Mouse (Mus musculus) CD4-positive naive resting alpha-beta T cell, adult 57 days (primary cell): Measurements from ENCODE around the gene Olfr1031. TPM values are rescaled to one million over a fixed set of nuclear protein-coding genes. Genes with fewer than 3 reads are reported as not detected.

ENCODE experiments used
- total RNA-seq: library from RNA; stranded (reverse); gene quantifications from one replicate; pipeline ENCODE4 v1.2.4, GENCODE M21; 2023

The Olfr1031 gene
- total RNA-seq: not detected

GRCm38 (mm10) chr2:85990004-85990403 lies at the start of gene Olfr1031:
Gene Olfr1031, plus strand, starts transcription at chr2:85990304.

DNA sequence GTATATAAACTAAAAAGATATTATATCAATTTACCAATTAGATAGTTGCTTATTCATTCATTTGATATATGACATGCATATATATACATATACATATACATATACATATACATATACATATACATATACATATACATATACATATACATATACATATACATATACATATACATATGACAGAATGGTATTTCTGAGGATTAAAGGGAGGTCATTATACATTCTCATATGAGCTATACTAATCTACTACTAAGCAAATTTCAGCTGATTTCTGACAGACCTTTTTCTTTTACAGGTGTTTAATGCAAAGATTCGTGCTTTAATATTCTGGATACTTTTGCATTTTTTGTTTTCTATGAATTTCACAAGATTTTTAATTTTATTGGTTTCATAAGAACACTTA lies 40.0 kb upstream of the Olfr1031 start, which contains the start of gene Olfr1028:
Olfr1028 (plus strand) TSS at position 301 of the 400 bp plus-strand sequence.

GRCm38 (mm10) chr2:85973595-85973994 lies 16.5 kb upstream of the Olfr1031 start, which contains the start of gene Olfr1029:
Gene Olfr1029, plus strand, starts transcription at chr2:85973895.

DNA sequence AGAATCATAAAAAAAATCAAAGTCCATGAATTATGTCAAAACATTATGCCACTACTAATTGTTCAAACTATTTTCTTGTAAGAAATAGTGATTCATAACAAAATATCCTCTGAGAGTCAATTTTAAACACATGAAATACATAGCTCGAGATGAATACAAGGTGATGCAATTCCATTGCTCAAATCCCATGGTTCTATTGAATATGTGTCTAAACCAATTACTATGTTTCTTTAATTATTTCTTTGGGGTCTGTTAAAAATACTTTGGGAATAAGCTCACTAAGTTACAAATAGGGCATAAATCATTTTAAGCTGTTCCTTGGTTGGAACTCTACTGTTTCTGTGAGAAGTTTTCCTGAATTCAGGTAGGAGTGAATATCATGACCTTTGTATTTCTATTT lies 11.1 kb upstream of the Olfr1031 start, which contains the start of gene Olfr1030:
Olfr1030 (plus strand) TSS at position 301 of the 400 bp plus-strand sequence.

GRCm38 (mm10) chr2:86005240-86005639 lies 15.1 kb downstream of the Olfr1031 start, which contains the start of gene Olfr1032:
Gene Olfr1032, plus strand, starts transcription at chr2:86005540.

DNA sequence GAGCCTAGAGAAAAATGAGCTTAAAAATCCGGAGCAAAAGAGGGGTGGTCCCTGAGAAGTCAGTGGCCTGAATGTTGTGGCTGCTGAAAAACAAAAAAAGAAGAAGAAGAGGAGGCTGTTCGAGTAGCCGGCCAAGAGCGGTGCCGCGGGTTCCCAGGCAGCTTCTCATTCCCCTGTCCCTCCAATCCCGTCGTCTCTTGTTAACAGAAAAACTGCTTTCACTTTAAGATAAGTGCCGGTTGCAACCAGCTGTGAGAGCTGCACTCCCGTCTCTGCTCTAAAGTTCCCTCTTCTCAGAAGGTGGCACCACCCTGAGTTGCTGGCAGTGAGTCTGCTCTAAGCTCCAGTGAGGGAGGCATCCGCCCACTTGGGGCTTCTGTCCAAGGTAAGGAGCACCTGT lies 30.3 kb downstream of the Olfr1031 start, which contains the start of gene Olfr1033:
Olfr1033 (plus strand) TSS at position 228 of the 400 bp plus-strand sequence.

Other genes starting within 250 kb of the Olfr1031 start
- gene Olfr1012, start 227.5 kb upstream of the Olfr1031 start, total RNA-seq: not detected
- gene Olfr1013, start 223.2 kb upstream of the Olfr1031 start, total RNA-seq: not detected
- not detected for gene Olfr1014, start 217.6 kb upstream of the Olfr1031 start, total RNA-seq
- gene Olfr1015, start 208.3 kb upstream of the Olfr1031 start, total RNA-seq: not detected
- gene Olfr1016, start 187.8 kb upstream of the Olfr1031 start, total RNA-seq: not detected
- gene Olfr1018, start 171.8 kb upstream of the Olfr1031 start, total RNA-seq: not detected
- not detected for gene Olfr1019, start 144.8 kb upstream of the Olfr1031 start, total RNA-seq
- not detected for gene Olfr1020, start 143.3 kb upstream of the Olfr1031 start, total RNA-seq
- gene Olfr1022, start 121.7 kb upstream of the Olfr1031 start, total RNA-seq: not detected
- gene Olfr1023, start 104.7 kb upstream of the Olfr1031 start, total RNA-seq: not detected
- gene Olfr1024, start 85.3 kb upstream of the Olfr1031 start, total RNA-seq: not detected
- not detected for gene Olfr1025-ps1, start 75.1 kb upstream of the Olfr1031 start, total RNA-seq
- not detected for gene Olfr1026, start 68.7 kb upstream of the Olfr1031 start, total RNA-seq
- gene Olfr1028, start 39.9 kb upstream of the Olfr1031 start, total RNA-seq: not detected
- gene Olfr1029, start 16.4 kb upstream of the Olfr1031 start, total RNA-seq: not detected
- gene Olfr1030, start 11.0 kb upstream of the Olfr1031 start, total RNA-seq: not detected
- gene Olfr1032, start 15.2 kb downstream of the Olfr1031 start, total RNA-seq: not detected
- not detected for gene Olfr1033, start 30.3 kb downstream of the Olfr1031 start, total RNA-seq
- gene Olfr1034, start 55.6 kb downstream of the Olfr1031 start, total RNA-seq: not detected
- not detected for gene Olfr1036, start 83.7 kb downstream of the Olfr1031 start, total RNA-seq
- gene Olfr1037, start 97.1 kb downstream of the Olfr1031 start, total RNA-seq: not detected
- not detected for gene Olfr1039, start 145.6 kb downstream of the Olfr1031 start, total RNA-seq
- gene Olfr1040, start 156.4 kb downstream of the Olfr1031 start, total RNA-seq: not detected
- not detected for gene Olfr1042, start 171.5 kb downstream of the Olfr1031 start, total RNA-seq
- gene Olfr1043, start 177.2 kb downstream of the Olfr1031 start, total RNA-seq: not detected
- gene Olfr1044, start 187.5 kb downstream of the Olfr1031 start, total RNA-seq: not detected
- not detected for gene Olfr52, start 195.4 kb downstream of the Olfr1031 start, total RNA-seq
- not detected for gene Olfr1045, start 212.7 kb downstream of the Olfr1031 start, total RNA-seq
- not detected for gene Olfr1046, start 229.0 kb downstream of the Olfr1031 start, total RNA-seq
- not detected for gene Olfr1047, start 241.1 kb downstream of the Olfr1031 start, total RNA-seq
- not detected for gene Olfr1048, start 250.0 kb downstream of the Olfr1031 start, total RNA-seq